Mouse (Mus musculus) MEL (cell line): ENCODE measurements around the gene Sema3b. TPM values are rescaled to one million over a fixed set of nuclear protein-coding genes. Genes with fewer than 3 reads are reported as not detected.

Experiments used
- DNase-seq: peaks from one replicate; pipeline ENCODE4 v3.0.0; 2011; ENCODE audit warnings: low read depth, low spot score
- H3K27ac ChIP-seq: 2 replicates; pipeline ENCODE4 v1.5.1; 2012; ENCODE audit warnings: low read depth, mild to moderate bottlenecking, control low read depth, low read length, moderate library complexity; ENCODE audit not compliant: control insufficient read depth
- H3K27me3 ChIP-seq, 2 experiments: fragments of 150-350 bp in 1 of 2; sonication (generic) in 1 of 2; 2 replicates each; pipeline ENCODE4 v1.6.1; 2012; ENCODE audit warnings: low read length in 2 of 2, mild to moderate bottlenecking in 2 of 2, improper control_type of control experiment in 1 of 2, moderate library complexity in 1 of 2; ENCODE audit not compliant: insufficient read depth in 2 of 2, control insufficient read depth in 1 of 2
- H3K36me3 ChIP-seq, 2 experiments: 2 replicates each; pipeline ENCODE4 v1.6.1; 2012 to 2014; ENCODE audit warnings: low read length in 2 of 2, improper control_type of control experiment in 1 of 2, inconsistent platforms in 1 of 2, mild to moderate bottlenecking in 1 of 2; ENCODE audit not compliant: insufficient read depth in 2 of 2, control insufficient read depth in 1 of 2
- H3K4me1 ChIP-seq, 2 experiments: fragments of 150-350 bp in 1 of 2; sonication (generic) in 1 of 2; 2 replicates each; pipeline ENCODE4 v1.6.1; 2012; ENCODE audit warnings: low read length in 2 of 2, improper control_type of control experiment in 1 of 2, mild to moderate bottlenecking in 1 of 2; ENCODE audit not compliant: insufficient read depth in 2 of 2, control insufficient read depth in 1 of 2
- H3K4me3 ChIP-seq, 2 experiments: fragments of 150-350 bp in 1 of 2; sonication (generic) in 1 of 2; 2 replicates each; pipeline ENCODE4 v1.5.1; 2012; ENCODE audit warnings: low read depth in 2 of 2, low read length in 2 of 2, mild to moderate bottlenecking in 2 of 2, moderate library complexity in 2 of 2, control low read depth in 1 of 2, improper control_type of control experiment in 1 of 2; ENCODE audit not compliant: control insufficient read depth in 1 of 2, insufficient read depth in 1 of 2
- H3K79me2 ChIP-seq: 2 replicates; pipeline ENCODE4 v1.6.1; 2012; ENCODE audit warnings: mild to moderate bottlenecking, low read length, moderate library complexity; ENCODE audit not compliant: control insufficient read depth, poor library complexity, insufficient read depth
- H3K9ac ChIP-seq: 2 replicates; pipeline ENCODE4 v1.6.1; 2012; ENCODE audit warnings: low read depth, mild to moderate bottlenecking, control low read depth, low read length, moderate library complexity; ENCODE audit not compliant: control insufficient read depth, poor library complexity, severe bottlenecking
- H3K9me3 ChIP-seq: fragments of 150-350 bp; sonication (generic); replicated peaks from 2 replicates; pipeline ENCODE4 v1.6.1; 2012; ENCODE audit warnings: mild to moderate bottlenecking, low read length, improper control_type of control experiment, moderate library complexity; ENCODE audit not compliant: insufficient read depth
- BHLHE40 ChIP-seq: IDR thresholded peaks from 2 replicates; pipeline ENCODE4 v1.6.1; 2012; ENCODE audit warnings: low read depth, mild to moderate bottlenecking, inconsistent platforms, low read length, improper control_type of control experiment, borderline replicate concordance
- CHD2 ChIP-seq: IDR thresholded peaks from 2 replicates; pipeline ENCODE4 v1.6.1; 2011; ENCODE audit warnings: low read length, improper control_type of control experiment
- ELF1 ChIP-seq: IDR thresholded peaks from 2 replicates; pipeline ENCODE4 v1.6.1; 2014; ENCODE audit warnings: low read depth, mild to moderate bottlenecking, inconsistent platforms, low read length, improper control_type of control experiment, moderate library complexity
- KAT2A ChIP-seq: conservative IDR thresholded peaks from 2 replicates; pipeline ENCODE4 v1.6.1; 2012; ENCODE audit warnings: low read depth, low read length, improper control_type of control experiment, inconsistent platforms
- MYC ChIP-seq: IDR thresholded peaks from 2 replicates; pipeline ENCODE4 v1.6.1; 2011; ENCODE audit warnings: low read depth, mild to moderate bottlenecking, low read length, improper control_type of control experiment, moderate library complexity
- POLR2A ChIP-seq, 2 experiments: IDR thresholded peaks; 2 replicates each; pipeline ENCODE4 v1.6.1; 2011 to 2012; ENCODE audit warnings: low read length in 2 of 2, mild to moderate bottlenecking in 2 of 2, control low read depth in 1 of 2, improper control_type of control experiment in 1 of 2, low read depth in 1 of 2, moderate library complexity in 1 of 2; ENCODE audit not compliant: control insufficient read depth in 1 of 2, insufficient read depth in 1 of 2, poor library complexity in 1 of 2
- POLR2AphosphoS2 ChIP-seq: IDR thresholded peaks from 2 replicates; pipeline ENCODE4 v1.6.1; 2011; ENCODE audit warnings: low read length, improper control_type of control experiment
- POLR2AphosphoS5 ChIP-seq: IDR thresholded peaks from 2 replicates; pipeline ENCODE4 v1.6.1; 2012; ENCODE audit warnings: low read depth, borderline replicate concordance, mild to moderate bottlenecking, inconsistent platforms, low read length, moderate library complexity, mixed read lengths
- SMC3 ChIP-seq: IDR thresholded peaks from 2 replicates; pipeline ENCODE4 v1.6.1; 2011; ENCODE audit warnings: low read depth, low read length, improper control_type of control experiment
- TAL1 ChIP-seq: IDR thresholded peaks from 2 replicates; pipeline ENCODE4 v1.6.1; 2012; ENCODE audit warnings: mild to moderate bottlenecking, inconsistent platforms, low read length, moderate library complexity, mixed read lengths
- TBP ChIP-seq: IDR thresholded peaks from 2 replicates; pipeline ENCODE4 v1.8.0; 2011; ENCODE audit warnings: low read depth, low read length, improper control_type of control experiment
- TCF12 ChIP-seq: IDR thresholded peaks from 2 replicates; pipeline ENCODE4 v1.6.1; 2014; ENCODE audit warnings: low read depth, mild to moderate bottlenecking, inconsistent platforms, low read length, improper control_type of control experiment, moderate library complexity
- USF2 ChIP-seq, 2 experiments: IDR thresholded peaks; 2 replicates each; pipeline ENCODE4 v1.6.1; 2011 to 2012; ENCODE audit warnings: improper control_type of control experiment in 2 of 2, low read length in 2 of 2, borderline replicate concordance in 1 of 2, inconsistent platforms in 1 of 2, low read depth in 1 of 2, mild to moderate bottlenecking in 1 of 2; ENCODE audit not compliant: insufficient read depth in 1 of 2
- polyA plus RNA-seq, 2 experiments: library from polyadenylated mRNA; stranded (reverse) in 1 of 2; unstranded in 1 of 2; fragments of >175 nt in 1 of 2; fragments of >200 nt in 1 of 2; gene quantifications; 2 replicates each; pipeline versions ENCODE4 v1.2.1 to v1.2.4; 2012; ENCODE audit warnings: low replicate concordance in 2 of 2, low read depth in 1 of 2; ENCODE audit not compliant: insufficient read length in 2 of 2, insufficient read depth in 1 of 2, missing spikeins in 1 of 2
- total RNA-seq: library from RNA; depleted of rRNA; stranded (reverse); fragments of 300-350 nt; gene quantifications from 2 replicates; pipeline ENCODE4 v1.2.3, GENCODE M21; 2012

The Sema3b gene
- total and polyA plus RNA-seq, 3 experiments, result 0.04 to 0.21 TPM; not detected in 1

GRCm38 (mm10) chr9:107596619-107597569, 12.1 kb downstream of the Sema3b start:
- peaks cover 0 to 4% of the 10 kb centered on the region in 2 experiments; a peak in 1 of 4 replicates for H3K4me1 ChIP-seq
- H3K9ac ChIP-seq, result no peak overlapping the region
- TF ChIP-seq USF2 (IDR thresholded peaks at IDR 0.05; ENCODE audit: borderline replicate concordance in 1 of 2, insufficient read depth in 1 of 2, low read depth in 1 of 2, low read length in 2 of 2) (no peak), TAL1 (no peak), CHD2 (no peak), POLR2AphosphoS5 (no peak), BHLHE40 (no peak), SMC3 (no peak), MYC (0 out of 2 replicates have a peak, but pooled peaks have one; percentile 29), KAT2A (no peak), ELF1 (no peak), POLR2A (IDR thresholded peaks at IDR 0.05; ENCODE audit: control insufficient read depth in 1 of 2, insufficient read depth in 1 of 2, low read depth in 1 of 2, low read length in 2 of 2, poor library complexity in 1 of 2) (peak in 1 of 2 experiments; percentile 50; a peak in 1 of 4 replicates), TBP (no peak), POLR2AphosphoS2 (peak; percentile 77)
- no peak overlapping the region for H3K4me3 ChIP-seq
- no peak for DNase-seq
- H3K36me3 ChIP-seq, result peaks cover 0 to 1% of the 10 kb centered on the region in 2 experiments; a peak in 1 of 4 replicates
- no peak overlapping the region for H3K27ac ChIP-seq
- no peaks in the 10 kb centered on the region for H3K9me3 ChIP-seq
- no peaks in the 10 kb centered on the region for H3K27me3 ChIP-seq
- H3K79me2 ChIP-seq, result no peaks in the 10 kb centered on the region

- Histone ChIP-seq H3K4me3 (no peak overlapping the region), H3K4me1 (peaks cover 7 to 15% of the 10 kb centered on the region in 2 experiments; a peak in 3 of 4 replicates), H3K9me3 (no peaks in the 10 kb centered on the region), H3K27me3 (no peaks in the 10 kb centered on the region), H3K79me2 (peaks cover 16% of the 10 kb centered on the region), H3K9ac (no peak overlapping the region), H3K36me3 (peaks cover 5 to 12% of the 10 kb centered on the region in 2 experiments; a peak in 3 of 4 replicates), H3K27ac (no peak overlapping the region)
- no peak for TF ChIP-seq TCF12
- TF ChIP-seq POLR2A (IDR thresholded peaks at IDR 0.05; ENCODE audit: control insufficient read depth in 1 of 2, insufficient read depth in 1 of 2, low read depth in 1 of 2, low read length in 2 of 2, poor library complexity in 1 of 2), result peak in 1 of 2 experiments; percentile 32; a peak in 1 of 4 replicates
- no peak for DNase-seq
These were observed 14.6 kb downstream of the Sema3b start for GRCm38 (mm10) chr9:107594281-107595062.
